Mouse (Mus musculus) thymus, postnatal 10 days (tissue): ENCODE results near the gene Eepd1.

Source experiments
- DNase-seq, 2 experiments: peaks; one replicate each; pipeline ENCODE4 v3.0.0; 2021; ENCODE audit warnings: low spot score in 2 of 2

Eepd1 gene

GRCm38 (mm10) chr9:25578674-25579596, 97.6 kb downstream of the Eepd1 start:
- no peak for DNase-seq

- DNase-seq = no peak
Measured at GRCm38 (mm10) chr9:25583621-25584020, 102.3 kb downstream of the Eepd1 start.

- no peak for DNase-seq
Measured at GRCm38 (mm10) chr9:25585614-25586013, 104.3 kb downstream of the Eepd1 start.

- DNase-seq = no peak
Measured at GRCm38 (mm10) chr9:25588581-25588980, 107.2 kb downstream of the Eepd1 start.

GRCm38 (mm10) chr9:25590740-25591139, 109.4 kb downstream of the Eepd1 start:
- no peak for DNase-seq

- peak in 1 of 2 experiments; percentile 45 for DNase-seq
Measured at GRCm38 (mm10) chr9:25591390-25592354, 110.3 kb downstream of the Eepd1 start.

- DNase-seq = no peak
Measured at GRCm38 (mm10) chr9:25592355-25592955, 111.1 kb downstream of the Eepd1 start.

GRCm38 (mm10) chr9:25624744-25625143, 143.4 kb downstream of the Eepd1 start:
- no peak for DNase-seq

- no peak for DNase-seq
Measured at GRCm38 (mm10) chr9:25629531-25630099, 148.3 kb downstream of the Eepd1 start.
